Mouse (Mus musculus): Measurements from ENCODE around the gene Bicra.

Gene Bicra

DNA sequence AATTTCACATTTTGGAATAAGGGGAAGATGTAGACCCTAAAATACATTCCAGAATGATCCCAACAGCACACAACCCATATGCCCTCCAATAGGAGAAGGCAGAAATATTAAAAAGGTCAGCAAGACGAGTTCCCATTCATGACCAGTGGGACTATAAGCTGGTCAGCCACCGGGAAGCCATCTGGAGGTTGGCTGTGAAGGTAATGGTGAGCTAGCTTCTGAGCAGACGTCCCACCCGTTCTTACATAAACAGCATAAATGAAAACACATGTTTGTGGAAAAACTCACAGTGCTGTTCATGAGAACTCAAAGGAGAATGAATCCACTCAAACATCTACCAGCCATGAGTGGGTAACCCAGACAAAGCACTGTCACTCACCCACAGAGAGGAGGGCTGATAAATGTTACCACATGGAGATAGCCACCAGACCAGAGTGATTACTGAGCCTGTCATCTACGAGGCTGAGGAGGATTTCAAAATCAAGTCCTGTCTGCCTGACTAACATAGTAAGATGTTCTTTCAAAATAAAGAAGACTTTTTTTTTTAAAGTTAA is 33.9 kb downstream of the Bicra start:
- no peak for DNase-seq

GRCm38 (mm10) chr7:16012576-16013263 is 35.0 kb downstream of the Bicra start:
- DNase-seq = peak; percentile 34 to 60

DNA sequence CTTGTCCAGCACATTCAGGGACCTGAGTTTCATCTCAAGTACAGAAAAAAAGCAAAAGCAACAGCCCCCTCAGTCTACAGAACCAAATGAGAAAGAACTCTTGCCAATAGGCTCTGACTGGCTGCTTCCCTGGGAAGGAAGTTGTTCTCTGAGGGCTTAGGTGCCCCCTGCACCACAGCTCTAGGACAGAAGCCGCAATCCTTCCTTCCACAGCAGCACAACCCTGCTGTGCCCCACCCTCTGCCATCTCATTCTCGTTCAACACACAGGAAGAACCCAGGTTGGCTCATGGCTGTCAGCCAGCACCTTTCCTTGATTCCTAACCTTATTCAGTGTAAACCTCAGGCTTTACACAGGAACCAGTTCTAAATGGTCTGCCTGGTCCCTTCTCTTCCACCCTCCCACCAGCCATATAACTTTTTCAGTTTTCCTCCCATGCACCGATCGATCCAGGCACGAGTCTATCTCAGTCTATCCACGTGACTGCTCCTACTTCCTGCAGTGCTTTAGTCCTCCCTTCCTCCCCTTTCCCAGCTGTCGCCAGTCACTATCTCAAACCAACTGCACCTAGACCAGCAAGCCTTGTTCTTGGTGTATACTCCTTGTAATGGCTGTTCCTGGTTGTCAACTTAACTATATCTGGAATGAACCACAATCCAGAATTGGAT is 36.2 kb downstream of the Bicra start:
- no peak for DNase-seq

DNA sequence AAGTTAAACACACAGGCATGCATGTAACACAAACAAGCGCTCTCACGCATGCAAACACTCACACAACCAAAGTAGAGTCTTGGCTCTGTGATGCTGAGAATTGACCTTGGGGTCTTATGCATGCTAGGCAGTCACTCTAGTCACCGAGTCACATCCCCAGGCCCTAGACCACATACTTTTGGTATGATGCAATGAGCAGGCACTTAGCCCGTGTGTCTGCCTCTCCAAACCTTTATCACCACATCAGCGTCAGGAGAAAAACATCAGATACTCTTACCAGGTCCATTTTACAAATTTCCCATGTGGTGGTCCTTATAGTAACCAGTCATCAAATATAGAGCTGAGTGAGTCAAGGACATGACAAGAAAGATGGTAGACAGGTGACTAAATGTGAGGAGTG is 37.1 kb downstream of the Bicra start:
- no peak for DNase-seq

DNA sequence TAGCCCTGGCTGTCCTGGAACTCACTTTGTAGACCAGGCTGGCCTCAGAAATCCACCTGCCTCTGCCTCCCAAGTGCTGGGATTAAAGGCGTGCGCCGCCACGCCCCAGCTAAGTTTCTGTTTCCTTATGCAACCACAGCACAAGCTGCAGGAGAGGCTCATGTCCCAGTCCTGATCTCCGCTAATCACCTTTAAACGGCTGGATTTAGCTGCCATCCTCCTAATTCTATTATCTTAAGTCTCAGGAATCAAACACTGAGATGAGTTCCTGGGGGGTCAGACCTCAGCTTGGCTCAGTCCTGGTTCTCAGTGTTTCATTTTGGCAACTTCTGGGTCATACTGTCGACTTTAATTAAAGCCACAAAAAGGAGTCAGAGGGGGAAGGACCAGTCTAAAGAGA is 38.1 kb downstream of the Bicra start:
- DNase-seq = no peak

- no peak for DNase-seq
Observed at GRCm38 (mm10) chr7:16005020-16005419, 42.7 kb downstream of the Bicra start.

DNA sequence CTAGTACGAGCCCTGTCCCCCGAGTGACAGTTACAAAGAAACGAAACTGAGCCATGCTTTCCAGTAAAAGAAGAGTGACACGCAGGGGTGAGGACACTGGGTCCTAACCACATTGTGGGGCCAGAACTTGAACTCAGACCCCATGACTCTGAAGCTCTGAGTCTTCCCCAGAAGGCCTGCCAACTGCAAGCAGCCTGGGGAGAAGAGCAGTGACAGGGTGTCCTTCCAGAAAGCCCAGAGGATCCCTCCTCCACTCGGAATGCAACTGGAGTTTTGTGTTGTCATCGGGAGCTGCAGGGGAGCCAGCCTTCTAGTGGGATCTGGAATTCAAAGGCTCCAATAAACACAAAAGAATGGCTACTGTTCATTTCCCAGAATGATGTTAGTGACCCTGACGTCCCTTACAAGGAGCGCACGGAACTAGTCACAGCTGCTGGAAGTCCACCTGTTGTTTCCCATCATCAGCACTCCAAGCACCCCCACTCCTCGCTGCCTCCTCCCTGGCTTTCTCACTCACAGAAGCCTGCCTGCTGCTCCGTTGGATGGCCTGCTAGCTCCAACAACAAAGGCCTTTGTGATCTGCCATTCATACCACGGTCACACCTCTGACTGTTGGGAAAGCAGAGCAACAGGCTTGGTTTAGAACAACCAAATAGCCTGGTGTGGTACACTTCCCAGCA is 43.4 kb downstream of the Bicra start:
- peak in 1 of 2 experiments; percentile 32 for DNase-seq

GRCm38 (mm10) chr7:16003032-16003431 is 44.7 kb downstream of the Bicra start:
- DNase-seq = no peak

- DNase-seq = peak; percentile 48 to 70
Observed at GRCm38 (mm10) chr7:16002171-16002570, 45.5 kb downstream of the Bicra start.

GRCm38 (mm10) chr7:16001691-16002090 is 46.0 kb downstream of the Bicra start:
- no peak for DNase-seq

GRCm38 (mm10) chr7:15993789-15994188 is 53.9 kb downstream of the Bicra start:
- DNase-seq = no peak

GRCm38 (mm10) chr7:15993152-15993551 is 54.6 kb downstream of the Bicra start:
- no peak for DNase-seq

DNA sequence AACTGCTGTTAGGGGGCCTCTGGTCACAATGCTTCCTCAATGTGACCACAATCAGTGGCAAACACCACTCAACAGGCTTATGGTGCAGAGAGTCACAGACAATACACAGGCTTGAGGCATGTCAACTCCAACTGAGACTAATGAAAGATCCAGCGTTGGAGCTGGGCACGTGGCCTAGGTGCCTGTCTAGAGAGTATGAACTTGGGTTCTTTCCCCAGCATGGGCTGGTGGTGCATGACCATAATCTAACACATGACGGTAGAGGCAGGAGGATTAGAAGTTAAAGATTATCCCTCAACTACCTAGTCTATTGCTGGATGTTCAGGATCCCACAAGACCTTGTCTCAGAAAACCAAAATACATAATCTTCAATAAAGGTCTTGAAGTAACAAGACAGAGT is 56.0 kb downstream of the Bicra start:
- DNase-seq = no peak

GRCm38 (mm10) chr7:15987661-15988356 is 59.9 kb downstream of the Bicra start:
- DNase-seq = no peak

- DNase-seq = peak in 1 of 2 experiments; percentile 57
Observed at GRCm38 (mm10) chr7:15982729-15983407, 64.9 kb downstream of the Bicra start.

- DNase-seq = no peak
Observed at GRCm38 (mm10) chr7:15981538-15981937, 66.2 kb downstream of the Bicra start.

DNA sequence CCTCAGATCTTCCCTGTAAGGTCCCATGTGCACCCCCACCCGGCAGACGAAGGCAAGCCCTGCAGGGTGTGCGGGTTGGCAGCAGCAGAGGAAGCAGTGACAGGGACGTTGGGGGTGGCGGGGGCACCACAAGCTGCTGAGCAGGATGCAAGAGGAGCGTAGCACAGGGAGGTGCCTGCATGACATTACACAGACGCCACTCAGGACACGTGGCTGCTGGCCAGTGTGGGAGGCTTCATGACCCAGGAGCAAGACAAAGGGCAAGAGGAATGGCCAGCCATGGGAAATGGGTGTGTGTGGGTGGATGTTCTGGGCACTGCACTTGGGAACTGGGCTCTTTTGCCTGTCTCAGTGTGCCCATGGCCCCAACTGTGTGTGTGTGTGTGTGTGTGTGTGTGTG is 67.5 kb downstream of the Bicra start:
- peak; percentile 67 to 83 for DNase-seq

DNA sequence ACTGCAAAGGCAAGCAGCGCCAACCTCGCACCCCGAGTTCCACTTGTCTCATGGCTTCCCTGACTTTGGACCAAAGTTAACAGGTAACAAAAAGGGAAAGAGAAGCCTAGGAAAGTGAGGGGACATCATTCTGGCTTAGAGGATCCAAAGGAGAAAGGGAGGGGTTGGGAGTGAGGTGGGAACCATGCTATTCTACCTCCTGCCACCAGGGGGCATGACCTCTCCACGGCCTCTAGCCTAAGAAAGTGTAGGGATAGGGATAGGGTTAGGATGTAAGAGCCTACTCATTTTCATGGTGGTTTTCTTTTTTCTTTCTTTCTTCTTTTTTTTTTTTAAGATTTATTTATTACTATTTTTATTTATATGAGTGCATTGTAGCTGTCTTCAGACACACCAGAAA is 71.8 kb downstream of the Bicra start:
- DNase-seq = peak; percentile 47 to 73

- no peak for DNase-seq
Observed at GRCm38 (mm10) chr7:15975451-15975850, 72.3 kb downstream of the Bicra start.

GRCm38 (mm10) chr7:15974712-15975111 is 73.0 kb downstream of the Bicra start:
- DNase-seq = peak; percentile 68 to 79

- no peak for DNase-seq
Observed at GRCm38 (mm10) chr7:15972247-15972646, 75.5 kb downstream of the Bicra start.

DNA sequence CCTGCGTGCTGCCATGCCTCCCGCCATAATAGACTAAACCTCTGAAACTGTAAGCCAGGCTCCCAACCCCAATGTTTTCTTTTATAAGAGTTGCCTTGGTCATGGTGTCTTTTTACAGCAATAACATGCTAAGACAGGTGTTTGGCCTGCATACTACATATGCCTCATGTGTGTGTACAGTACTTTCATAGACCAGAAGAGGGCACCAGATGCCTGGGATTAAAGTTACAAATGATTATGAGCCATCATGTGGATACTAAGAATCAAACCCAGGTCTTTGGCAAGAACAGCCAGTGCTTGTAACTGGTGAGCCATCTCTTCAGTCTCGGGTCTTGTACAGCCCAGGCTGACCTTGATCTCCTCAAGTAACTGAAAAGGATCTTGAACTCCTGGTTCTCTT is 78.0 kb downstream of the Bicra start:
- DNase-seq = no peak

DNA sequence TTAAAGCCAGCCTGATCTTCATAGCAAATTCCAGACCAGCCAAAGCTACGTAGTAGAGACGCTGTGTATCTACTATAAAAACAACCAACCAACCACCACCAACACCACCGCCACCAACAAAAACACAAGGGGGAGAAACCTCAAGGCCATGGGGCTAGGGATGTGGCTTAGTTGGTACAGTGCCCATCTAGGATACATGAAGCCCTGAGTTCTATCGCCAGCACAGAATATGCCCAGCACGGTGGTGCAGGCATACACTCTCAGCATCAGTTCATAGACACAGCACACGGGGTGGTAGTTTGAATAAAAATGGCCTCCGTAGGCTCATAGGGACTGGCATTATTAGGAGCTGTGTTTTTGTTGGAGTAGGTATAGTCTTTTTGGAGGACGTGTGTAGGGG is 79.4 kb downstream of the Bicra start:
- DNase-seq = no peak

Data from lung, postnatal 4 days (tissue).